Mouse (Mus musculus): ENCODE measurements around the gene Lce1a2.
"Not testable (repeated sequence)": the region's sequence is repeated elsewhere in the genome, so short reads cannot be mapped to it uniquely, and the experiment has no call there.

Lce1a2 gene

GRCm38 (mm10) chr3:92670215-92670614 is at the start of gene Lce1a2:
Lce1a2 (minus strand) TSS chr3:92670315.
- DNase-seq (ENCODE audit: low read depth in 2 of 2, low spot score in 2 of 2) = no peak

DNA sequence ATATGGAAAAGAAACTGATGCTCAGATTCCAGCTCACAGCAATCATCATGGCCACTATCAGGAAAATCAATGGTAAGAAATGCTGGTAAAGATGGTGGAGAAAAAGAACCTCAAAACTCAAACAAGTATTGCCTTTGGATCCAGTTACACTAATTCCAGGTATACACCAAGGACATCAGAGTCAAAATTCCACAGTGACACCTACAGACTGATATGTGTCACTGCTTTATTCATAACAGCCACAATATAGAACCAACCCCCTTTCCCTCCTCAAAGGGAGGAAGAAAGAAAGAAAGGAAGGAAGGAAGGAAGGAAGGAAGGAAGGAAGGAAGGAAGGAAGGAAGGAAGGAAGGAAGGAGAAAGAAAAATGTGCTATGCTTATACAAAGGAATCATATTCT is 45.0 kb upstream of the Lce1a2 start:
- no peak for DNase-seq (ENCODE audit: low read depth in 2 of 2, low spot score in 2 of 2)

- DNase-seq (ENCODE audit: low read depth in 2 of 2, low spot score in 2 of 2) = no peak
These were observed 38.9 kb upstream of the Lce1a2 start, which contains the start of gene Lce1e for GRCm38 (mm10) chr3:92708974-92709373. Lce1e (minus strand) TSS chr3:92709074.

- DNase-seq (ENCODE audit: low read depth in 2 of 2, low spot score in 2 of 2) = no peak
These were observed 24.5 kb upstream of the Lce1a2 start for GRCm38 (mm10) chr3:92694613-92695012.

- DNase-seq (ENCODE audit: low read depth in 2 of 2, low spot score in 2 of 2) = no peak
These were observed 21.6 kb upstream of the Lce1a2 start for GRCm38 (mm10) chr3:92691688-92692087.

GRCm38 (mm10) chr3:92689154-92689553 is 19.0 kb upstream of the Lce1a2 start:
- DNase-seq (ENCODE audit: low read depth in 2 of 2, low spot score in 2 of 2) = not testable (repeated sequence)

GRCm38 (mm10) chr3:92687110-92687509 is 17.0 kb upstream of the Lce1a2 start, which contains the start of gene Lce1d:
Lce1d (minus strand) TSS chr3:92687210.
- no peak for DNase-seq (ENCODE audit: low read depth in 2 of 2, low spot score in 2 of 2)

DNA sequence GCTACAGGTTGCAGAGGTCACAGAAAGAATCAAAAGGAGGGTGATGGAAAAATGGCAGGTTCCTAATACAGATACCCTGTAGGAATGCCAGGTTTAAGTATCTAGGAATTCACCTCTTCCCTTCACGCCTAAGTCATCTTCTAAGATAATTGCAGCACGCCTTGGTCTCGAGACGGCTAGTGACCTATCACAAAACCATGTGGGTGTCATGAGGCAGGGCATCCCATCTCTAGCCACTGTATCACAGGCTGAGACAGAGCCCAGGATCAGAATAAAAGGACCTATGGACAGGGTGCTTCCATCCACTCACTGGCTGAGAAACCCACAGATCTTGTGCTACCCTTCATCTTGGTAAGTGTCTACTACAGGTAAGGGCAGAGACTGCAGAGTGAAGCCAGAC is 8.8 kb upstream of the Lce1a2 start, which contains the start of gene Lce1c:
TSS of gene Lce1c (plus strand) at position 301 of the 400 bp plus-strand sequence.
- DNase-seq (ENCODE audit: low read depth in 2 of 2, low spot score in 2 of 2) = no peak

DNA sequence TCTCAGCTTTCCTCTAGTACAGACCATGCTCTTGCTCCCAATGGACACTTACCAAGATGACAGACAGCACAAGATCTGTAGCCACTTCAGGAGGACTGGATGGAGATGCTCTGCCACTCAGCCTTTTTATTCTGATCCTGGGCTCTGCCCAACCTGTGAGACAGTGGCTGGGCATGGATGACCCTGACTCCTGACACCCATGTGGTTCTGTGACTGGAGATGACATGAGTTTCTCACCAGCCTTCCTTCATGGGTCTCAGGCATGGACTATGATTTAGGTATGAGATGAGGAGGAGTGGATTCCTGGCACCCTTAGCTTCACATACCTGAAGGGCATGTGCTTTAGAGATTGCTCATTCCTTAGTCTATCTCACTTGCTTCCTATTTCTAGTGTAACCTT is 13.3 kb downstream of the Lce1a2 start, which contains the start of gene Lce1b:
TSS of gene Lce1b (minus strand) at position 101 of the 400 bp plus-strand sequence.
- no peak for DNase-seq (ENCODE audit: low read depth in 2 of 2, low spot score in 2 of 2)

GRCm38 (mm10) chr3:92648207-92648606 is 21.9 kb downstream of the Lce1a2 start, which contains the start of gene Lce1a1:
Lce1a1 (minus strand) TSS chr3:92648307.
- no peak for DNase-seq (ENCODE audit: low read depth in 2 of 2, low spot score in 2 of 2)

GRCm38 (mm10) chr3:92639854-92640253 is 30.3 kb downstream of the Lce1a2 start:
- no peak for DNase-seq (ENCODE audit: low read depth in 2 of 2, low spot score in 2 of 2)

- no peak for DNase-seq (ENCODE audit: low read depth in 2 of 2, low spot score in 2 of 2)
These were observed 31.5 kb downstream of the Lce1a2 start for GRCm38 (mm10) chr3:92638653-92638991.

GRCm38 (mm10) chr3:92637745-92638652 is 32.1 kb downstream of the Lce1a2 start:
- no peak for DNase-seq (ENCODE audit: low read depth in 2 of 2, low spot score in 2 of 2)

GRCm38 (mm10) chr3:92621560-92621959 is 48.6 kb downstream of the Lce1a2 start, which contains the start of gene Lce6a:
Lce6a (minus strand) TSS chr3:92621660.
- DNase-seq (ENCODE audit: low read depth in 2 of 2, low spot score in 2 of 2) = no peak

Data from CD8-positive naive resting alpha-beta T cell, adult 2 months (primary cell).